Mouse (Mus musculus) E14TG2a.4 (cell line): Measurements from ENCODE around the gene Ano10.

Experiments used
- CTCF ChIP-seq: conservative IDR thresholded peaks from 2 replicates; pipeline ENCODE4 v1.5.1; 2014; ENCODE audit warnings: low read length
- POU5F1 ChIP-seq: IDR thresholded peaks from 2 replicates; pipeline ENCODE4 v1.6.1; 2014; ENCODE audit warnings: low read length, borderline replicate concordance

DNA sequence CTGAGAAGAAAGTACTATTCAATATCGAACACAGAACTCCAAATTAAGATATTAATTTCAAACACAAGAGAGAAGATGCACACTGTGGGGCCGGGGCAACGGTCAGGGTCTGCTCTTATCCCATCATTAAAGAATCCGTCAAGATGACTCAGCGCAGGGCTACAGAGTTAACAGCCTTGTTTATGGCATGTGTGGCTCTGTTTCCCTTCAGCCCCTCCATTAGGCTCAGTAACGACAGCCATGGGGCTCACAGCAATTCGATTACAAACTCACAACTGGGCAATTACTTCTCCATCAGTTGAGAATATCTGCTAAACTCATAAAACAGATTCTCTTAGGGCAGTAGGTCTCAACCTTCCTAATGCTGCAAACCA is 60.3 kb downstream of the Ano10 start:
- TF ChIP-seq CTCF (no peak), POU5F1 (no peak)
